Mouse (Mus musculus) left cerebral cortex, postnatal 10 days (tissue): Measurements from ENCODE around the gene Npy4r. TPM values are rescaled to one million over a fixed set of nuclear protein-coding genes. Genes with fewer than 3 reads are reported as not detected.

ENCODE experiments used
- DNase-seq, 2 experiments: peaks; one replicate each; pipeline ENCODE4 v3.0.0; 2021 to 2022; ENCODE audit warnings: low spot score in 2 of 2, mixed read lengths in 1 of 2; ENCODE audit errors: extremely low spot score in 1 of 2
- intact Hi-C: fragments of 180-260 bp; cut with DNase I; formaldehyde crosslinking; loops from one replicate; pipeline ENCODE4 v1.15.1; 2025
- total RNA-seq, 2 experiments: library from RNA; stranded (reverse); gene quantifications; 2 replicates each; pipeline ENCODE4 v1.2.3; 2021

Npy4r gene
- total RNA-seq, 2 experiments from 2014 or later = not detected

DNA sequence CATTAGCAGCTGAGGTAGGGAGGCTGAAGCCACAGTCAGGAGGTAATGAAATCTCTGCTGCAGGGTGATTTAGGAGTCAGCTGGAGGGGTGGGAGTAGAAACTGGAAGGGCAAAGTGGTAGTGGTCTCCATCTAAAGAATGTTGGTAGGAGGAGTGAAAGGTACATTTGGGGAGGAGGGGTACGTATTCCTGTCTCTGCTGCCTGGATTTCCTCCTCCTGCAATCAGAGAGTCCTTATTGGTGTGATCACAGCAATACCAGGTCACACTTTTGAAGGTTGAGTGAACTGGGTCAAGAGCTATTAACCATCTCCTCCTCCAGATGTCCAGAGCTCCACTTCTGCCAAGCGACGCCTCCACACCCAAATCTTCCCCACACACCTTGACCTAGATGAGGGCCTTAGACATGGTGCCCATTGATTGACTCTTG is 31.4 kb downstream of the Npy4r start:
- intact Hi-C loops = no loop called here

DNA sequence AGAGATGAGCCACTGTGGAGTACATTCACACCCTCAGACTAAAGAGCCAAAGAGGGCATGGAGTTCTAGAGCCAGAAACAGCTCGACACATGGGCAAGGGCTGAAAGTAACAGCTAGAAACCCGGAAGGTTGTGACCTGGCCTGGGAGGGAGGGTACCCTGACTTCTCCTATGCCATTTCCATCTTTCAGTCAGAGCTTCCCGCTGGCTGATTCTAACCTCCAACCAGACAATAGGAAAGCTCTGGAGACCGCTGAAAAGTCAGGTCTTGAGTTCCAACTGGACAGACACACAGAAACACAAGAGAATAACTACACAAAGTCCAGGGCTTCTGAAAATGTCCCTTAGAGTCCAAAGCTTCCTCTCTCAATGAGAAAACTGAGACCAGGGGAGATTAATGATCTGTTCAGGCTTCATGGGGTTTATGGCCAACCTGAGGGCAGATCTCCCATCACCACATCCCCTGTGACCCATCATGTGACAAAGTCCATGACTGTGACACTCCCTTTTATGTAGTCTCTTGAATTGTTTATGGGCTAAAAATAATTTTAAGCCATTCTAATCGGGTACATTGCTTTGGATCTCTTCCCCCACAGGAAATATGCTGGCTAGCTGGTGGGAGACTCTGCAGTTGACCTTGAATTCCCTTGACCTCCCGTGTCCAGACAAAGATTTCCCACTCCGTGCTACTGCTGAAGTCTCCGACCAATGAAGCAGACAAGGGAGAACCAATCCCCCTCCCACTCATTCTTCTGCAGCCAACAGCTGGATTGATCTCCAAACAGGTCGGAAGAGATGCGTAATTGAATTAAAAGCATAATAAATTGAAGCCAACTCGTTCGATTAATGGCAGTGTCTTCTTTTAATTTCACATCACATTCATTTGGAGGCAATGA is 32.0 kb downstream of the Npy4r start:
- intact Hi-C loops = no loop called here
- DNase-seq = no peak

More for the DNA sequence above, 31.4 kb downstream of the Npy4r start:
- no peak for DNase-seq

DNA sequence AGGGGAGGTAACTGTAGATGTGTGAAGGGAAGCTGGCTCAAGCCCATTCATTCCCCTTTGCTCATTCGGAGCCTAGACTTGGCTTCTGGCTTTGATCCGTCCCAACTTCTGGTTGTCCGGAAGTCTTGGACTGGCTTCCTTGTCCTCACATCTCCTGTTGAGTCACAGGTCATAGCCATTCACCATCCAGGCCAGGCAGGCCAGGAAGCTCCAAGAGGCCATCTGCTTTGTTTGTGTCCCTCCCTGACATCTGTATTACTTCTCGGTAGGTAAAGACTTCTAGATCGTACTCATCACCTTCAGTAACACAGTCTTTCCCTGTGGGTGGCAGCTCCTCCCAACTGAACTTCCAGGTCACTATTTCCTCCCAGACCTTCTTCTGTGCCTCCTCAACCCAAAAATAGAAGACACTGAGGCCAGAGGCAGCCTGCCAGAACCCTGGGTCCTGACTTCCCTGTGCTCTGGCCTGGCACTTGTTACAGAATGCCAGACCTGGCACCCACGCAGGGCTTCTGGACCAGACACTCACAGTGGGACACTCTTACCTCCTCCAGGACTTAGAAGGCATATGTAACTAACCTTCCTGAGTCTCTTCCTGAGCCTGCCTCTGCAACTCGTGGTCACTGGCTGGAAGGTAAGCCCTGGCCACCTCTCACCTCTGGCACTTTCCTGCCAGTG is 33.1 kb downstream of the Npy4r start:
- no peak for DNase-seq
- intact Hi-C loops = no loop called here

DNA sequence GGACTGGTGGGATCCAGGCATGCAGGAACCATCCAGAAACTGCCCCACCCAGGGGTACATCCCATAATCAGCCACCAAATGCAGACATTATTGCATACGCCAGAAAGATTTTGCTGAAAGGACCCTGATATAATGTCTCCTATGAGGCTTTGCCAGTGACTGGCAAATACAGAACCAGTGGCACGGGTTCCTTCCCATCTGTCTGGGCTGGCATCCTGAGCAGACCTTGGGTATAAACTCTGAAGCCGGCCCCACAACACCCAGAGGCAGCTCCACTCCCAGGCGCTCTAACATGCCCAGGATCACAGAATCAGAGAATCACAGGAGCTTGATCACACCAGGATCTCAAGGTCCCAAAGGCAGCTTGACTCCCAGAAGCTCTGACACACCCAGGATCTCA is 38.0 kb downstream of the Npy4r start:
- intact Hi-C loops = no loop called here
- DNase-seq = no peak

DNA sequence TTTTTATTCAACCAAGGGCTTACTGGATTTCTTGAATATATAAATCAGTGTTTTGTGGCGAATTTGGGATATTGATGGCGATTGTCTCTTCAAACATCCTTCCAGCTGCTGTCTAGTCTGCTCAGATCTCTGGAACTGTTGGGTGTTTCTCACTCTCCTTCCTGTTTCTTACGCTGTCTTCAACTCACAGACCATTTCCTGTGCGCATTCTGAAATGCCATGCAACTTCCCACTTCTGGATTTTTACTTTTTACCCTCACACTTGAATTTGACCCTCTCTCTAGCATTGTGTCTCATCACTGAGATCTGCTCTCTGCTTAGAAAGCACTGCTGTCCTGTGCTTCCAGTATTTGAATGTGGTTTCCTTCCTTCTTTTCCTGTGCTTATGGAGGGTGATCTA is 44.7 kb downstream of the Npy4r start:
- intact Hi-C loops = no loop called here

DNA sequence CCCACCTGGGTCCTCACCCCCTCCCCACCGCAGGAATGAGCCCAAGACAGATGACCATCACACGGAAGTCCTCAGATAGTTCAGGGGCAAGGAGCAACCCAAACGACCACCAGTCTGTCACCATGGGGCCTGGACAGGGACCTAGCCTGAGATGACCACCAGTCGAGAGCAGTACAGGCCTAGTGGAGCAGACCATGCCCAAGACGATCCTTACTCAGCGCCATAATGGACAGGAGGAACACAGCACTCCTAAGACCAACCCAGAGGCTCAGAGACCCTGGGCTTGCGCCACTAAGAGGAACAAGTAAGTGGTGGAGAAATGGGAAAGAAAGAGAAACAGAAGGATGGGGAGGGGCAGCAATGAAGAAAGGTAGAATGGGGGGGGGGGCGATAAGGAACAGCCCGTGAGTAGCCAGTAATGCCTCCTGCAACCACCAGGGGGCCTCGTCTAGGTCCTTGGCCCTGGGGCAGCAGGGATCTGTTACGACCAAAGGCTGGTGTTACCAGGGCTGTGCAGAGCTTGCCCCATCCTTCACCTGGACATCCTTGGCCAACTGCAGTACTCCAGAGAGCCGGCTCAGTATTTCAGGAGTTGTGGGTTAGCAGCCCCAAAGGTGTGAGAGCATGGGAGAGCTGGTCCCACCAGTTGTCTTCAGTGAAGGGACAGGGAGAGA is 45.8 kb downstream of the Npy4r start:
- DNase-seq = peak in 1 of 2 experiments; percentile 43
- intact Hi-C loops = no loop called here

More for the DNA sequence above, 44.7 kb downstream of the Npy4r start:
- no peak for DNase-seq

DNA sequence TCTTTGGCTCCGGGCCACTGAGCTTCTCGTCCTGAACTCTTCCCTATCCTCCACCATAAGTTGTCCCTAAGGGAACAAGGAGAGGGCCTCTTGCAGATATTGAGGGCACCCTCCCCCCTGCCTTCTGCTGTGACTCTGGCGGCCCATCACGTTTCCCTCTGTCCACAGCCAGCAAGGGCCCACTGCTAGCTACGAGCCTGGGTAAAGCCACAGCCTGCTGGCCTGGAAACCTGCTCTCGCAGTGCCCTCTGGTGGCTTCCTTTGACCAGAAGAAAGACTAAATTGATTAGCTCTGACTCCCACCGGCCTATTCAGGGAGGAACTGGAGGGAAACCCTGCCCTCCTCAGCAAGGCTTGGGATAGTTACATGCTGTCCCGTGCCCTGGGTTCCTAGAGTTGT is 47.4 kb downstream of the Npy4r start:
- intact Hi-C loops = no loop called here
- peak; percentile 11 to 72 for DNase-seq

DNA sequence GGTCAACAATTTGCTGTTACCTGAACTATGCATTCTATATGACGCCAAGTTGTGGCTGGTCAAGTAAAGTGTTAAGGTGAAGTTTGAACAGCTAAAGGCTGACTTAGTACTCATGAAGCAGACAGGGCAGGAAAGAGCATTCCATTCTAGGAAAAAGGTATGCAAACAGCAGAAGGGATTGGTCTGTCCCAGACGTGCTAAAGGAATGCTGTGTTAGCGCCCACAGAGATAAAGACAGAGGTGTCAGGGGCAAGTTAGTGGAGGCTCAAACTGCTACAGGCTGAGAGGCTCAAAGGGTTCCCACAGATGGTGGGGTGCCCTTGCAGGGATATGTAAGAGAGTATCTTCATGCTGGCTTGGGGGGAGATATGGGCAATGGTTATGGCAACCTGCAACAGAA is 48.4 kb downstream of the Npy4r start:
- DNase-seq = no peak
- intact Hi-C loops = no loop called here

DNA sequence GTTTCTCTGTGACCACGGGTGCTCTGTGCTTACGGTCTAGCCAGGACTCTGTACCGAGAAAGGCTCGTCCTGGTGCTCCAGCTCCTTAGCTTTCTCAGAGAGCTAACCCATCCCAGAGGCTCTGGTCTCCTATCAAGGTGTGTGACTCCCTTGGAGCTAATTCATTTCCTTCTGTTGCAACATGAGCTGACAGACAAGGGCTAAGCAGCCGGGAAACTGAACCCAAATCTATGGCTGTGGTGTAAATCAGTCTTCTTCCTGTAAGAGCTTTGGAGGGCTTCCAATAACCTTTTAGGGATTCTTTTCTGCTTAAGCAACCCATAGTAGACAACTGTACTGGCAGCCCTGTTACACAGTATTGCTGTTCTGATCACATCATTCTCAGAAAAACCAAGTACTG is 49.7 kb downstream of the Npy4r start, which contains the start of gene A630023A22Rik:
Gene A630023A22Rik, minus strand, starts transcription at position 154 of the 400 bp plus-strand sequence.
- DNase-seq = no peak
- intact Hi-C loops = no loop called here

DNA sequence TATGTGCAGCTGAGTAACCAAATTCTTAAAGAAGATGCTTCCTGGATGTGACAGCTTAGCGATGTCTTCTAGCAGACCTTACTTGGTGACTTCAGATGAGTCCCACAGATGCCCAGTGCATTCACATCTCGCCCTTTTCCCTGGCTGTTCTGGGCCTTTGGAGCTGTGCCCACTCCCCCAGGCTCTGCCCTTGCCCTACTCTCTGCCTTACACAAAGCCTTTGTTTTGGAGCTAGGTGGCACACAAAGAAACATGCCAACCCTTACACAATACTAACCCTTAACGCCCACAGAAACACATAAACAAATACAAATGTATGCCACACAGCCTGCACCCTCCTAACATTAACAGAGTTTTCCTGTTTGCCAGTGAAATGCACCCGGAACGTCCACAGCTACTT is 56.1 kb downstream of the Npy4r start:
- intact Hi-C loops = no loop called here
- no peak for DNase-seq

Other genes with a start within 250 kb of the Npy4r start
- 1 to 10 TPM; 7.1 to 7.5 TPM for gene Gdf10, start 228.9 kb downstream of the Npy4r start, total RNA-seq
- not detected for gene Gdf2, start 211.4 kb downstream of the Npy4r start, total RNA-seq
- under 1 TPM in 1 of 2 experiments, not detected in 1; 0.06 TPM for gene Rbp3, start 198.5 kb downstream of the Npy4r start, total RNA-seq
- gene Zfp488, start 173.7 kb downstream of the Npy4r start, total RNA-seq = 1 to 10 TPM; 3.4 to 5.0 TPM
- gene Gm30083, start 137.3 kb downstream of the Npy4r start, total RNA-seq = not detected
- not detected for gene Gm5460, start 135.7 kb downstream of the Npy4r start, total RNA-seq
- gene Antxrl, start 99.8 kb downstream of the Npy4r start, total RNA-seq = not detected
- gene Anxa8, start 66.5 kb downstream of the Npy4r start, total RNA-seq = under 1 TPM; 0.47 to 0.57 TPM
- not detected for gene A630023A22Rik, start 49.7 kb downstream of the Npy4r start, total RNA-seq
- 1 to 10 TPM; 6.3 TPM for gene Gprin2, start 49.2 kb upstream of the Npy4r start, total RNA-seq
- 1 to 10 TPM; 1.2 to 1.8 TPM for gene Syt15, start 67.1 kb upstream of the Npy4r start, total RNA-seq
- 10 to 100 TPM; 10.4 to 11.3 TPM for gene Shld2, start 158.0 kb upstream of the Npy4r start, total RNA-seq
- 100 to 1,000 TPM; 339 to 352 TPM for gene Glud1, start 158.2 kb upstream of the Npy4r start, total RNA-seq
- gene Fam25c, start 202.9 kb upstream of the Npy4r start, total RNA-seq = 1 to 10 TPM in 1 of 2 experiments, not detected in 1; 1.0 TPM
- gene Sncg, start 222.3 kb upstream of the Npy4r start, total RNA-seq = 1 to 10 TPM; 1.4 to 2.0 TPM
- gene Mmrn2, start 223.0 kb upstream of the Npy4r start, total RNA-seq = 1 to 10 TPM; 3.8 to 5.1 TPM